Mouse (Mus musculus): Measurements from ENCODE around the gene Asxl2.
"Not testable (repeated sequence)": the region's sequence is repeated elsewhere in the genome, so short reads cannot be mapped to it uniquely, and the experiment has no call there.

Gene Asxl2

GRCm38 (mm10) chr12:3426530-3427034, at the start of gene Asxl2:
Asxl2 (plus strand) TSS chr12:3426857.
- DNase-seq (ENCODE audit: low spot score): peak; percentile 99

- DNase-seq (ENCODE audit: low spot score): no peak
Observed at GRCm38 (mm10) chr12:3377190-3377589, 49.5 kb upstream of the Asxl2 start.

DNA sequence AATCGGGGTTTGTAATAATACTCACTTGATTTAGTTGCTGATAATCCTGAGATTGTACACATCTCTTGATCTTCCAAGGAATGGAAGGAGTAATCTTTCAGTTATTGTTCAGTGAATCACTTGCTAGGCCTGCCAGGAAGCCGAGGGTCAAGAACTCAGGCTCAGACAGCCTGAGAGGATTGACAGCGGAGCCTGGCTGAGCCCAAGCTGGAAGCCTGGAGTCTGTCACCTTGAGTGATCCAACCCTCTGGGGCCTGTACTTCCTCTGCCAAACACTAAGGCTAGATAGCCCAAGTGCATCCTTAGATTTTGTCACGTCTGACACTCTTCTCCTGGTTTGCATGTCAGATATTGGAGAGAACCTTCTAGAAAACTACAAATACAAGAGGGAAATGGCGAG, 48.9 kb upstream of the Asxl2 start:
- DNase-seq (ENCODE audit: low spot score): no peak

- no peak for DNase-seq (ENCODE audit: low spot score)
Observed at GRCm38 (mm10) chr12:3384860-3385259, 41.8 kb upstream of the Asxl2 start.

GRCm38 (mm10) chr12:3385271-3385670, 41.4 kb upstream of the Asxl2 start:
- DNase-seq (ENCODE audit: low spot score): no peak

GRCm38 (mm10) chr12:3385940-3386339, 40.7 kb upstream of the Asxl2 start:
- DNase-seq (ENCODE audit: low spot score): no peak

- no peak for DNase-seq (ENCODE audit: low spot score)
Observed at GRCm38 (mm10) chr12:3387891-3388290, 38.8 kb upstream of the Asxl2 start.

- no peak for DNase-seq (ENCODE audit: low spot score)
Observed at GRCm38 (mm10) chr12:3389394-3389793, 37.3 kb upstream of the Asxl2 start.

DNA sequence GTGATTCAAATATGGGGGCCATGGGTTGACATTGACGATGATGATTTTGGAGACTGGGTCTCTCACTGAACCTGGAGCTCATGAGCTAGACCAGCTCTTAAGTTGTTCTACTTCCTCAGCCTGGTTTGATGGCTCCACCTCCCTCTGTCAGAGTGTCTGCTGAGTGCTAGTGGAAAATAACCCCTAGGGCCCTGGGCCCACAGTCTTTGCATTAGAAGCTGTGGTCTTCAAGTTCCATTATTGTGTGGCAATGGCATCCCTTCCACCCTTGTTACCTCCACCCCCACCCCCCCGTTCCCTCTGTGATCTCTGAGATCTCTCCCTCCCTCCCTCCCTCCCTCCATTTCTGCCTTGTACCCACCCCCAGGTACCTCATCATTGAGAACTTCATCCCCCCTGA, 36.6 kb upstream of the Asxl2 start:
- no peak for DNase-seq (ENCODE audit: low spot score)

- DNase-seq (ENCODE audit: low spot score): peak; percentile 88
Observed at GRCm38 (mm10) chr12:3390577-3391262, 35.9 kb upstream of the Asxl2 start.

DNA sequence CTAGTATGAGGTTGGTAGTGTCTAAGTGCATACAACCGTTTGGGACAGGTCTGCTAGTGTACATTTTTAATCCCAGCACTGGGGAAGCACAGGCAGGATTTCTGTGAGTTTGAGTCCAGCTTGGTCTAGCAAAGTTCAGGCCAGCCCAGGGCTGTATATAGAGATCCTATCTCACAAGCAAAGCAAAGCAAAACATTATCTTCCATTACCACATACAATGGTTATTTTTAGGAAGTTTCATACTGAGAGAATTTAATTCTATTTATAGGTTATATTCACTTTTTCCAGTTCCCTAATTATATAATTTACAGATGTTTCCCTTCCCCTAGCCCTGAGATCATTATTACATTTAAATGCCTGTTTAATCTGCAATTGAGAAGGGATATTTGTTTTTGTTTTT, 35.4 kb upstream of the Asxl2 start:
- DNase-seq (ENCODE audit: low spot score): no peak

DNA sequence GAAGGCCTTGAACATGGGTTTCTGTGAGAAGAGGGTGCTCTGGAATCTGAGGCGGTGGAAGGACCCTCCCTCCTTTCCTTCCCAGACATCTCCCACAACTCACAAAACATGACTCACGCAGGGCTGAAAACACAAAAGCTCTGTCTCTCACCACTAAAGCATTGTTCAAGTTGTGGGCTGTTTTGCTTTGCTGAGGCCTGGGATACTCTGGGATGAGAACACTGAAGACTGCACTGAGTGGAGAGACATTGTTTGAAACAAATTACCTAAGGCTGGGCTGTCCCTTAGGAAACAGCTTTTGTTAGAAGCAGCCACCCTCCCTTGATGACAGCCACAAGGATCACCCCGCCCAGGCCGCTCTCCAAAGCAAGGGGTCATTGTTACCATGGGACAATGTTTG, 33.5 kb upstream of the Asxl2 start:
- DNase-seq (ENCODE audit: low spot score): no peak

DNA sequence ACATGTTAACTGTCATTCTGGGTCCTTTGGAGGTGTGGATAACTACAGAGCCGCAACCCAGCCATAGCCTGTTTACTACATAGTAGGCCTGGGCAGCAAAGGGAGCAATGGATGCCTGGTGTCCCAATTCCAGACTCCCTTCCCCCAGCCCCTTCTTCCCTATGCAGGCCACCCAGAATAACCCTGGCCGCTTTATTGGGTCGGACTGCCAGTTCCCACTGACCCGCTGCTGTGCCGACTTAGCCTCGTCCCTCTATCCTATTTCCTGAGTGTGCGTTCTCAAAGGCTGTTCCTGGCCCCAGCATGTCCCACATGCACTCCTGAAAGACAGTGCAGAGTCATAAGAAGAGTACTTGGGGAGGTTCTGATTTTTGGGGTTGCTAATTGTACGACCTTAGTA, 29.7 kb upstream of the Asxl2 start:
- no peak for DNase-seq (ENCODE audit: low spot score)

DNA sequence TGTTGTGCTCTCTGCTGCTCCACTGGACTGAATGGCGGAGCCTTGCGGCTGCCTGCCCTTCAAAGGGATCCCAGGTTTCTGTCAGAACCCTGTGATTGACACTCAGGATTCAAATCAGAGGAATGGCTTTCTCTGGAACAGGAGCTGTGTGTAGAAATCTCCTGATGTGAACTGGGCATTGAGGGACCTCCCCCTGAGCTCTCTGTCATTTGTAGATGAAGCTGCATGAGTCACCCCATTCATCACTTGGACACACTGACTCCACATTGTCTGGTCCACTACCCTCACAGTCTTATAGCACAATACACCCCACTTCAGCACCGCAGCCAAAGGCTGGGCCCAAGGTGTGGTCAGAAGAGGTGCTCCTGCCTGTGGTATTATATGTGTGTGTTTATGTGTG, 21.0 kb upstream of the Asxl2 start:
- DNase-seq (ENCODE audit: low spot score): not testable (repeated sequence)

DNA sequence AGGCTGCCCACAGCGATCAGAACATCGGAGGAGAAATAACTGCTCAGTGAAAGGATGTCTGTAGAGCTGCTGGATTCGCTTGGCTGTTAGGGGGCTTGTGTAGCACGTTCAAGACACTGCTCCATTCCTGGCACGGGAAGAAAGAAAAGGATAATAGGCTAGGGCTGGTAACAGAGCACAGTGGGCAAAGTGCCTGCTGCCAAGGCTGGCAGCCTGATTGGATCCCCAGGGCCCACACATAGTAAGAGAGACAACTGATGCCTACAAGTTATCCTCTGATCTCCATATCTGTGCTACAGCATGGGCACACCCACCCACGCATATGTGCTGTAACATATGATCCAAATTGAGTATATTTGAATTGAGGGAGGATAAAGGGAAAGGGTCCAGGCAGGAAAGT, 20.1 kb upstream of the Asxl2 start:
- no peak for DNase-seq (ENCODE audit: low spot score)

DNA sequence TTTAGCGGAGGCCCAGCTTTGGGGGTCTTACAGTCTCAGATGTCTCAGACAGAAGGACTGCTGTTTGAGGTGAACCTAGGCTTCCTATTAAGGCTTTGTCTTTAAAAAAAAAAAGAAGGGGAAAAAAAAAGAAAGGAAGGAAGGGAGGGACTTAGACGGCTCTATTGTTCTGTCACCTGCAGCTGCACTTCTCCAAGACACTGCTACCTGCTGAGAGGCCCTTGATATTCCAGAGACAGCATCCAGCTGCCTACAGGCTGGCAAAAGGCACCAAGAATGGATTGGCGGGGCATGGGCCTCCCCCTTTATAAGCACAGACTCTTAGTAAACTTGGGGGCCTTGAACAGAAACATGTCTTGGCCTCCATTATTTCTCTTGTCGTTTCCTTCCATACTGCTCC, 11.7 kb upstream of the Asxl2 start:
- no peak for DNase-seq (ENCODE audit: low spot score)

DNA sequence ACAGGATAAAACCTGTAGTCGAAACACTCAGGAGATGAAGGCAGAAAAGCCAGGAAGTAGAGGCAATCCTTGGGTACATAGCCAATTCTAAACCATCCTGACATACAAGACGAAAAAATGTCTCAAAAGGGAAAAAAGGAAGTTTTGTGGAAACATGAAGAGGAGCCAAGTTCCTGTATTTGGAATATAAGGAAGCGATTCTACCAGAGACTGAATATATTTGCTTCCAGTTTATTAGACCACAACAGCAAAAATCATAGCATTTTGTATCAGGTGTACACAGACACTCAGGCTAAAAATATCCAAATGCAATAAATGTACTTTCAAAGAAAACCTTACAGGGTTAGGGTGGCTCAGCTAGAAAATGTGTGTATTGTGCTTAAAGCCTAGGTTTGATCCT, 7.9 kb upstream of the Asxl2 start:
- no peak for DNase-seq (ENCODE audit: low spot score)

GRCm38 (mm10) chr12:3420519-3420918, 6.1 kb upstream of the Asxl2 start:
- DNase-seq (ENCODE audit: low spot score): no peak

DNA sequence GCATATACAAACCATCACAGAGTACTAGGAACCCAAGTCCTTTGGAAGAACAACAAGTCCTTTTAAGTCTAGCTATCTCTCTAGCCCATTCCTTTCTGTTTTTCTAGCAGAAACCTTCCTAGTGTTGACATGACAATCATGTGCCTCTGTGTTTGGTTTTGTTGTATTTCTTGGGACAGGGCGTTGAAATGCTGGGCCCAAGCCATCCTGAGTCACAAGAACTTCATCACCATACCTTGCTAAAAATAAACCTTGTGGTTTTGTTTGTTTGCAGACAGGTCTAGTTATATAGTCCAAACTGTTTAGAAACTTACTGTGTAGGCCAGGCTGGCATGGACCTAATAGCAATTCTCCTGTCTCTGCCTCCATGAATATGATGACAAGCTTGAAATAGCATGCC, 3.9 kb upstream of the Asxl2 start:
- DNase-seq (ENCODE audit: low spot score): no peak

DNA sequence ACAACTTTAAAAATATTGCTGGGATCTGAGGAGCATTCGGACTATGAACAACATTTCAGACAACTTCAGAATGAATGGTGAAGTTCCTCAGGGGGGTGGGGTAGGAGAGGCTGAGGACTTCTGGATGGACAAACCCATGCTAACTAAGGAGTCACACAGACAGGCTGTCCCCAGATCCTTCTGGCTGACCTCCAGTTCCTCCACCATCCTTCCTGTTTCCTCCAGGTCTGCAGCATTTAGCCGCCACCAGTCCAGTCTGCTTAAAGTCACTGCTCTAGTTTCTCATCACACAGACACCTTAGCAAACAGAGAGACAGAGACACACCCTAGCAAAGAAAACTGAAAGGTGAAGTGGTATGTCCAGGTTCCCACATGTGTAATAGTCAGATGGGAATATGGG, 2.5 kb upstream of the Asxl2 start:
- DNase-seq (ENCODE audit: low spot score): no peak

GRCm38 (mm10) chr12:3425375-3426341, 999 bp upstream of the Asxl2 start:
- peak; percentile 71 for DNase-seq (ENCODE audit: low spot score)

DNA sequence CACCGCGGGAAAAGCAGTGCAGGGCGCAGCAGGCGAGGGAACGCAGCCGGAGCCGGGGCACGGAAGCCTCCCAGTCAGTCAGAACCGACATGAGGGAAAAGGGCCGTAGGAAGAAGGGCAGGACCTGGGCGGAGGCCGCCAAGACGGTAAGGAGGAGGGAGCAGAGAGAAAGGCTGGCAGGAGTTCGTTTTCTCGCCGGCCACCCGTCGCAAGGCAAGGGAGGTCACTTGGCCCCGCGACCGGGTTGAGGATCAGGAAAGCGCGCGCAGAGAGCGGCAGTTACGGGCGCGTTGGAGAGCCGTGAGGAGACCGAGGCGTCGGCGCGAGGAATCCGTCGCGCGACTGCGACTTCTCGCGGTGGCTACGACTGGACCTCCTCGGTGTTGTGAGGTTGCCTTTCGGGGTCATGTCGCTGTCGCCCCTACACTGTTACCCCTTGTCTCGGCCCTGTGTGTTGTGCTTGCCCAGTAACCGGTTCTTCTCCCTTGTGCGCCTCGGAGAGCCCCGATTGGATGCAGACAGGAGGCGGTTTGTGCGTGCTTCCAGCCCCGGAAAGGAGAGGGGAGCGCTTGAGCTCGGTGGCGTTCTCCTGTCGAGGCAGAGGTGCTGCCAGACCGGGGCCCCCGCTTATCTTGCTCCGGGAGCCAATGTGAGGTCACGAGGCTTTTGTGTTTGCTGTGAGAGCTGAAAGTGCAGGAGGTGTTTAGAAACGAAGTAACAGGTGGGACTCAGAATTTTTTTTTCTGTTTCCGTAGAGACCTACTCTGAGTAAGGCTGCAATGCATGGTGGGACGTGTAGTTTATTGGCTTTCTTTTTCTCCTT, 621 bp downstream of the Asxl2 start:
- peak; percentile 82 for DNase-seq (ENCODE audit: low spot score)
